Mouse (Mus musculus): ENCODE results near the gene Pacsin1.

The Pacsin1 gene

DNA sequence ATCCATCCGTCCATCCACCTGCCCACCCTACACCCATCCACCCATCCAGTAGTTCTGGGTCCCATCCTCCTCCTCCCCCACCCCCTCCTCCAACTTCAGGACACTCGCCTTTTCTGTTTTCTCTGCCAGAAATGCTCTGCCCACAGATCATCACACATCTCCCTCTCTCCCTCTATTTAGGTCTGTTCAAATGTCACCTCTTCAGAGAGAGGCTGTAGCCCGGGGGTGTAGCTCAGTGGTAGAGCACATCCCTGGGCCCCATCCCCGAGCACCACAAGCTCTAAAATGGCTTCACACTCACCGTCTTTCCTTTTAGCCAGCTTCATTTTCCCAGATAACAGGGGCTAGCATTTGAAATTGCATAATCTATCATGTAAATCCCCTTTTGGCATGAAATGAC lies 22.4 kb downstream of the Pacsin1 start:
- no peak for DNase-seq (ENCODE audit: low spot score in 2 of 2)

- no peak for DNase-seq (ENCODE audit: low spot score in 2 of 2)
Measured at GRCm38 (mm10) chr17:27678924-27679813, 23.9 kb downstream of the Pacsin1 start.

DNA sequence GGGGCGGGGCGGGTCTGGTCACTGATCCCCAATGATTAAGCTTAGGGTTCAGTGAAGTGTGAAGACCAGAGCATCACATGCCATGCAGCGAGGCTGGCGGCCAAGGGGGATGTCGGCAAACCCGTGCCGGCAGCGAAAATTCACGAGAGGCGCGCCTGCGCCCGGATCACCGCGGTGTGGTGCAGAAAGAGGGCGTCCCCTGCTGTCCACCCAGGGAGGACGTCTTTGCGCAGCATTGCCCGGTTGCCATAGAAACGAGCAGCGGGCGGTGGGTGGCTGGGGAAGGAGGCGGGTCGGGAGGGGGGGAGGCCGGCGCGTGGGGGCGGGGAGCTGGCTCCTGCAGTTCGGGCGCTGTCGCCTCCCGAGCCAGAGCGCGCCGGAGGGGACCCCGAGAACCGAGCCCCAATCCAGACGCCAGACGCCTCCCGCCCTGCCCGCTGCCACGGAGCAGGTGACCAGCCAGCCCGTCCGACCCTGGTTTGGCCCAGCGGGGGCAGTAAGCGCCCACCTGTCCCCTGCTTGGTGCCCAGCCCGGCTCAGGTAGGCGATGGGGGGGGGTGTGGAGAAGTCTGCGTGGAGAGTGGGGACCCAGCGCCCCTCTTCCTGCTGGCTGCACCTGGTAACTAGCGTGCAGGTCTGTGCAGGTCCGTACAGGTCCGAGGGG lies 29.7 kb downstream of the Pacsin1 start:
- DNase-seq (ENCODE audit: low spot score in 2 of 2), result peak in 1 of 2 experiments; percentile 18

GRCm38 (mm10) chr17:27685550-27685913 lies 30.2 kb downstream of the Pacsin1 start:
- DNase-seq (ENCODE audit: low spot score in 2 of 2), result no peak

- DNase-seq (ENCODE audit: low spot score in 2 of 2), result no peak
Measured at GRCm38 (mm10) chr17:27686395-27686794, 31.1 kb downstream of the Pacsin1 start.

DNA sequence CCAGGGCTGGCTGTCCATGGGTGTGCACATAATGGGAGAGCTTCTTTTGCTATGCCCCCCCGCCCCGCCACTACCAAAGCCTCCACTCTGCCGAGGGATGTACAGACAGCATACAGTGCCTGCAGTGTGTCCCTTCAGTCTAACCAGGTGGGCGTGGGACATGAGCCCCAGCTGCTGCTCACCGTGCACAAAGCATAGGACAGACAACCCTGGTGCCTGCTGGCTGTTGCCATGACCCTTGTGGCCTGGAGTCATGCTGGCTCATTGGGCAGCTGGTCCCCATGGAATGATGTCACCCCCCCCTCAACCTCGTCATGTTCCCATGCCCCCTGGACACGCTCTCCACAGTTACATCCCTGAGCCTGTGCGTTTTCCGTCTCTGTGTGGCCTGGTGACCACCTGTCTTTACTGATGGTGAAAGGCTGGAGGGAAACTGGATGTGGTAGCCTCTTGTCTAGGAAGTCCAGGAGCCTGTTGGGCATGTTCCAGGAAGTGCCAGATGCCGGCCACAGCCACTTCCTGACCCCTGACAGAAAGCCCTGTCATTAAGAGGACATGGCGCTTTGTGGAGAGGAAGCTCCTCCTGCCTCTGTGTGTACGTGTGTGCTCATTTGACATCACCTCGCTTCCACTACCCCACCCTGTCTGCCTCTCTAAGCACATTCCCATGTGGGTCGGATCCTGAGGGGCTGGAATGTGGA lies 35.8 kb downstream of the Pacsin1 start:
- DNase-seq (ENCODE audit: low spot score in 2 of 2), result no peak

DNA sequence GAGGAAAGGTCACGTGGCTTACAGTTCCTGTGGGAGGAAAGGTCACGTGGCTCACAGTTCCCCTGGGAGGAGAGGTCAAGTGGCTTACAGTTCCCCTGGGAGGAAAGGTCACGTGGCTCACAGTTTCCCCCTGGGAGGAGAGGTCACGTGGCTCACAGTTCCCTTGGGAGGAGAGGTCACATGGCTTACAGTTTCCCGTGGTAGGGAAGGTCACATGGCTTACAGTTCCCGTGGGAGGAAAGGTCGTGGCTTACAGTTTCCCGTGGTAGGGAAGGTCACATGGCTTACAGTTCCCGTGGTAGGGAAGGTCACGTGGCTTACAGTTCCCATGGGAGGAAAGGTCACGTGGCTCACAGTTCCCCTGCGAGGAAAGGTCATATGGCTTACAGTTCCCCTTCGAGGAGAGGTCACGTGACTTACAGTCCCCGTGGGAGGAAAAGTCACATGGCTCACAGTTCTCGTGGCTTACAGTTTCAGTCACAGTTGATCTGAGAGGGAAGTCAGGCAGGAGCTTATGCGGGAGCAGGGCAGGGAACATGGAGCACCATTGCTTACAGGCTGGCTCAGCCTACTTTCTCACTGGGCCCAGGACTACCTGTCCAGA lies 44.4 kb downstream of the Pacsin1 start:
- no peak for DNase-seq (ENCODE audit: low spot score in 2 of 2)

DNA sequence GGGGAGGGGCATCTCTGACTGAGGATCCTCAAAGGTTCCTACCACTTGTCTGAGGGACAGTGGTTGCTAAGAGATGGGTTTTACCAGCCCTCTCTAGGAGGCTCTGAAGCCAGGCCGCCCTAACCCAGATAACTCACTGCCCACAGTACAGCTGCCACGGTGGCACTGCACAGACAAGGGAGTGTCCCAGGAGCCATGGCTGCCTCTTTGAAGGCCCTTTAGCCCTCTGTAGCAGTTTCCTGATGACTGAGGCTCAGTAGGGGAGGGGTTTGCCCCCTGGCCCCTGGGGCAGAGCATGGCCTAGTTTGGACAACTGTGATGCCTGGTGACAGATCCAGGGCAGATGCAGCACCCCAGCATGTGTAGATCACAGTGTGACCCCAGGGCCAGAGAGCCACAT lies 45.5 kb downstream of the Pacsin1 start:
- DNase-seq (ENCODE audit: low spot score in 2 of 2), result no peak

- no peak for DNase-seq (ENCODE audit: low spot score in 2 of 2)
Measured at GRCm38 (mm10) chr17:27701856-27702255, 46.5 kb downstream of the Pacsin1 start.

GRCm38 (mm10) chr17:27702518-27702917 lies 47.2 kb downstream of the Pacsin1 start:
- peak in 1 of 2 experiments; percentile 37 for DNase-seq (ENCODE audit: low spot score in 2 of 2)

- no peak for DNase-seq (ENCODE audit: low spot score in 2 of 2)
Measured at GRCm38 (mm10) chr17:27703961-27704621, 48.8 kb downstream of the Pacsin1 start.

- DNase-seq (ENCODE audit: low spot score in 2 of 2), result no peak
Measured at GRCm38 (mm10) chr17:27705661-27706060, 50.4 kb downstream of the Pacsin1 start.

GRCm38 (mm10) chr17:27707954-27708661 lies 52.8 kb downstream of the Pacsin1 start:
- DNase-seq (ENCODE audit: low spot score in 2 of 2), result peak in 1 of 2 experiments; percentile 24

DNA sequence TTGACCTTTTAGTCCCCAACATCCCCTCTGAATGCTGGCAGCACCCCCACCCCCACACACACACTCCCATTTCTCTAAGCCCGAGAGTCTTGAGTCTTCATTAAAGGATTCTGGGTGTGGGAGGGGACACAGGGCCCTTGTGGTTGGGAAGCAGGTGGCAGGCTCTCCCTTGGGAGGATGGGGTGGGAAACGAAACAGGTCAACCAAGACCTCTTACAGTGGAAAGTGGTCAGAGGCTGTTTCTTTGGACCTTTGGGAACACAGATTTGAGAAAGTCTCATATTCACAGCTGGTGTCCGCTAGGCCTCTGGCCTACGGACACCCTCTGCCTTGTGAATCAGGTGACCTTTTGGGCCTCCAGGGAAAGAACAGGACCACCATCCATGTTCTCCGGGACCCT lies 54.3 kb downstream of the Pacsin1 start:
- DNase-seq (ENCODE audit: low spot score in 2 of 2), result no peak

GRCm38 (mm10) chr17:27712832-27713231 lies 57.5 kb downstream of the Pacsin1 start:
- DNase-seq (ENCODE audit: low spot score in 2 of 2), result no peak

GRCm38 (mm10) chr17:27716804-27717203 lies 61.5 kb downstream of the Pacsin1 start:
- peak in 1 of 2 experiments; percentile 45 for DNase-seq (ENCODE audit: low spot score in 2 of 2)

- no peak for DNase-seq (ENCODE audit: low spot score in 2 of 2)
Measured at GRCm38 (mm10) chr17:27718250-27718649, 62.9 kb downstream of the Pacsin1 start.

DNA sequence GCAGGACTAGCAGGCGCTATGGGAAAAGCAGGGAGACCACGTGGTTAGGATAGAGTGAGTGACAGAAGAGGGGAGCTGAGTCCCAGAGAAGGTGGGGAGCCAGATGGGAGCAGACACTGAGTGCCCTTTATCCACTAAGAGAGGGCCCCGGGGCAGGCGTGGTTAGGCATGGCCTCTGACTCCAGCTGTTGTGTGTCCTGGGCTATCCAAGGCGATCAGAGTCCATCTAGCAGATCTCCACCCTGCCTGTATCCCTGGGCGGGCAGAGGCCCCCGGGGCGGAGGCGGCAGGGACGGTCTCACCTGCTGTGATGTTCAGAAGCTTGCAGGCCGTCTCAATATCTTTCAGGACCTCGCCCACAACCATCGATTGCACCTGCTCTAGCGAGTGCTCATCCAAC lies 64.4 kb downstream of the Pacsin1 start:
- no peak for DNase-seq (ENCODE audit: low spot score in 2 of 2)

DNA sequence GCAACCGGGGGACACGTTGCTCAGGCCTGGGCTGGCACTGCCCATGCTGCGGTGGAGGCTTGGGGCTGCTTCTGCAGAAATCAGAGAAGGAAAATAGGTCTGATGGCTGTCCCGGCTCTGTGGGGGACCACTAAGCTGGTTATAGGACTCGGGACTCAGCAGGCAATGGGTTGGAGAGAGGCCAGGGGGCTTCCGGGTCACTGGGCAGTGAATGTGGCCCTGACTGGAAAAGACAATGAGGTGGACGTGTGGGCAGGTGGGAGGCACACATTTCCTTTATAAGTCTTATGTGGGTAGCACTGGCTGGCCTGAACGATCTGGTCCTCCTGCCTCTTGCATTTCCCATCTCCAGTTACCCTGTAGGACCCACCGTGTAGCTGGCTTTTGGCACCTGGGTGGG lies 65.0 kb downstream of the Pacsin1 start:
- no peak for DNase-seq (ENCODE audit: low spot score in 2 of 2)

DNA sequence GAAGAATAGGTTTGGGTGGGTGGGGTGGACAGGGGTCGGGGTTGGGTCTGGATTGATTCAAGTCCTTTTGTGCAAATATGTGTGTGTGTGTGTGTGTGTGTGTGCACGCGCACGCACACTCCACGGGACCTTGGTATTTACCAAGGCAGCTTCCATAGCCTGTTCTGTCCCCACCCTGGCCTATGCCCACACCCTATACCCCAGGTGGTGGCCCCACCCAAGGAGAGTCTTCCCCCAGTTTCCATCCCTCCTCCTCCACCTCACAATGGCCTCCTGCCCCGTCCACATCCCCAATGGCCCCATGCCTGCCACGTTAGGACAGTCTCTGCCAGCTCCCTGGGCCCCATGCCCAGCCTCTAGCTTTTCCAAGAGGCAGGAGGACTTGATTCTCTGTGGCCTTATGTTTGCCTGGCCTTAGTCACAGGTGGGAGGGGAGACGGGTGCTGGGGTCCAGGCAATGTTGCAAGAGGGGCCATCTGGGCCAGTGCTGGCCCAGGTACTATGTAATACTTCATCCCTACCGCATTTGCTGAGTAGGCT lies 65.9 kb downstream of the Pacsin1 start:
- no peak for DNase-seq (ENCODE audit: low spot score in 2 of 2)

DNA sequence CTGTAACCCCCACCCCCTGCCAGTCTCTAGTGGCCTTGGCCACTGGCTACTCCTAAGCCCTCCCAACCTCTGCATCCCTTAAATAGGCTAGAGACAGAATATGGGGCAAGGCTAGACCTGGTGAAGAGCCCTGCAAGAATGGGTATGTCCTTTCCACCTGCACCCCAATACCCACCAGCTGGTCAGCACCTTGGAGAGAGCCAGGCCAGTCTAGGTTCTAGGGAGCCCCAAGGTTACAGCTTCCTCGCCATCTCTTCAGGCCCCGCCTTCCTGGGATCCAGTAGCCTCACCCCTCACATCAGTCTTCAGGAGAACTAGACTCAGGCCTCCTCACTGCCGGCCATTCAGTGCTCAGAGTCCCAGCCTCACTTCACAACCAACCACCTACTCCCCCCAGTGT lies 69.0 kb downstream of the Pacsin1 start:
- no peak for DNase-seq (ENCODE audit: low spot score in 2 of 2)
